Mouse (Mus musculus) small intestine, adult 2 months (tissue): ENCODE data around the gene Tas2r144.

Experiments used
- CTCF ChIP-seq: fragments of 200-500 bp; IDR thresholded peaks from 2 replicates; pipeline ENCODE4 v1.5.1; 2012; ENCODE audit warnings: low read depth, mild to moderate bottlenecking, control low read depth, inconsistent platforms, low read length, moderate library complexity, mixed read lengths; ENCODE audit not compliant: insufficient replicate concordance, insufficient read length; ENCODE audit errors: extremely low read depth
- POLR2A ChIP-seq: fragments of 200-500 bp; IDR thresholded peaks from 2 replicates; pipeline ENCODE4 v1.6.1; 2012; ENCODE audit warnings: low read depth, mild to moderate bottlenecking, control low read depth, inconsistent platforms, low read length, moderate library complexity

DNA sequence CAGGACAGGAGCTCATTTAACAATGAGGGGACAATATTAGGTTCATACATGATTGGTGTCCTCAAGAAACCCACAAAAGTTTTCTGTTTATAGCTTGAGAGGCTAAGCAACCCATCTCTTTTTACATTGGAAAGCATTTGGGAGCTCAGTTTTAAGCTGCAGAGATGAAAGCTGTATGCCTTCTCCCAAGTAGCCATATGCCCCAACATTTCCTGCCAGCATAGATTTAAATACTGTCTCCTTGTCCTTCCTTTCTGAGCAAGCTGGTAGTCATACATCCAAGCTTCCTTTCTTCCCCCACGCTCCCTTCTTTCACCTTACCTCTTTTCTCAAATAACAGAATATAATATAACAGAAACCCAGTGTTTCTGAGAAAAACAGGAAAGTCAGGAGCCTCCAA, 32.7 kb upstream of the Tas2r144 start:
- TF ChIP-seq POLR2A = no peak
- TF ChIP-seq CTCF = no peak
